Mouse (Mus musculus): ENCODE data around the gene Itga1. TPM values are rescaled to one million over a fixed set of nuclear protein-coding genes. Genes with fewer than 3 reads are reported as not detected.
A peak's percentile ranks its signal among the peaks of the same experiment; 100 is the strongest.

Gene Itga1
- polyA plus RNA-seq, 1 experiment from 2014 or later: 22.0 TPM

- Histone ChIP-seq H3K4me3 (ENCODE audit: low read depth, low read length) (no peak overlapping the region), H3K4me2 (replicated peaks; ENCODE audit: low read depth, low read length) (no peak overlapping the region), H3K27me3 (replicated peaks; ENCODE audit: insufficient read depth, low read length) (no peaks in the 10 kb centered on the region), H3K4me1 (ENCODE audit: insufficient read depth, low read depth, low read length) (no peaks in the 10 kb centered on the region), H3K36me3 (ENCODE audit: insufficient read depth, low read length) (no peaks in the 10 kb centered on the region), H3K9ac (replicated peaks; ENCODE audit: low read depth) (no peak overlapping the region), H3K27ac (ENCODE audit: low read length) (no peak overlapping the region), H3K9me3 (ENCODE audit: low read length) (no peaks in the 10 kb centered on the region)
- 93% methylated on average over 10 of the region's 10 CpGs for WGBS
- DNase-seq (ENCODE audit: low spot score) (no peak), ATAC-seq (no peak)
- TF ChIP-seq CTCF (IDR thresholded peaks at IDR 0.05) (no peak), EP300 (IDR thresholded peaks at IDR 0.05) (no peak)
Observed at GRCm38 (mm10) chr13:114998100-114998499, 103.7 kb downstream of the Itga1 start.

- Histone ChIP-seq H3K4me3 (ENCODE audit: low read depth, low read length) (no peak overlapping the region), H3K36me3 (ENCODE audit: insufficient read depth, low read length) (no peaks in the 10 kb centered on the region), H3K27me3 (replicated peaks; ENCODE audit: insufficient read depth, low read length) (no peaks in the 10 kb centered on the region), H3K4me2 (replicated peaks; ENCODE audit: low read depth, low read length) (no peak overlapping the region), H3K4me1 (ENCODE audit: insufficient read depth, low read depth, low read length) (no peaks in the 10 kb centered on the region), H3K9me3 (ENCODE audit: low read length) (no peaks in the 10 kb centered on the region), H3K27ac (ENCODE audit: low read length) (no peak overlapping the region), H3K9ac (replicated peaks; ENCODE audit: low read depth) (no peak overlapping the region)
- WGBS: 67% methylated on average over 14 of the region's 14 CpGs
- ATAC-seq (no peak), DNase-seq (ENCODE audit: low spot score) (no peak)
- TF ChIP-seq EP300 (IDR thresholded peaks at IDR 0.05) (no peak), CTCF (IDR thresholded peaks at IDR 0.05) (no peak)
Observed at GRCm38 (mm10) chr13:114992260-114993014, 109.3 kb downstream of the Itga1 start.

GRCm38 (mm10) chr13:114987668-114988067 lies 114.1 kb downstream of the Itga1 start:
- Histone ChIP-seq H3K4me3 (ENCODE audit: low read depth, low read length) (no peak overlapping the region), H3K4me2 (replicated peaks; ENCODE audit: low read depth, low read length) (no peak overlapping the region), H3K27me3 (replicated peaks; ENCODE audit: insufficient read depth, low read length) (no peaks in the 10 kb centered on the region), H3K9ac (replicated peaks; ENCODE audit: low read depth) (no peak overlapping the region), H3K27ac (ENCODE audit: low read length) (no peak overlapping the region), H3K4me1 (ENCODE audit: insufficient read depth, low read depth, low read length) (no peaks in the 10 kb centered on the region), H3K36me3 (ENCODE audit: insufficient read depth, low read length) (no peaks in the 10 kb centered on the region), H3K9me3 (ENCODE audit: low read length) (no peaks in the 10 kb centered on the region)
- WGBS: 45% methylated on average over 6 of the region's 6 CpGs
- peak; percentile 46 for DNase-seq (ENCODE audit: low spot score)
- peak; percentile 73 for ATAC-seq
- TF ChIP-seq CTCF (IDR thresholded peaks at IDR 0.05) (no peak), EP300 (IDR thresholded peaks at IDR 0.05) (no peak)

- no peak overlapping the region for H3K4me2 ChIP-seq (replicated peaks; ENCODE audit: low read depth, low read length)
- no peaks in the 10 kb centered on the region for H3K27me3 ChIP-seq (replicated peaks; ENCODE audit: insufficient read depth, low read length)
- H3K9me3 ChIP-seq (ENCODE audit: low read length): no peaks in the 10 kb centered on the region
- H3K9ac ChIP-seq (replicated peaks; ENCODE audit: low read depth): no peak overlapping the region
- no peak overlapping the region for H3K27ac ChIP-seq (ENCODE audit: low read length)
- ATAC-seq (peak; percentile 89), DNase-seq (ENCODE audit: low spot score) (peak; percentile 76)
- no peaks in the 10 kb centered on the region for H3K4me1 ChIP-seq (ENCODE audit: insufficient read depth, low read depth, low read length)
- TF ChIP-seq EP300 (IDR thresholded peaks at IDR 0.05): peak; percentile 59; the same call in 1 of the 2 replicates
- peak; percentile 62 for TF ChIP-seq CTCF (IDR thresholded peaks at IDR 0.05)
- WGBS: 49% methylated on average over 2 of the region's 2 CpGs
- no peak overlapping the region for H3K4me3 ChIP-seq (ENCODE audit: low read depth, low read length)
- no peaks in the 10 kb centered on the region for H3K36me3 ChIP-seq (ENCODE audit: insufficient read depth, low read length)
Observed at GRCm38 (mm10) chr13:114987161-114987560, 114.6 kb downstream of the Itga1 start.

- TF ChIP-seq CTCF (IDR thresholded peaks at IDR 0.05): no peak
- TF ChIP-seq EP300 (IDR thresholded peaks at IDR 0.05): no peak
- Histone ChIP-seq H3K4me3 (ENCODE audit: low read depth, low read length) (no peak overlapping the region), H3K4me2 (replicated peaks; ENCODE audit: low read depth, low read length) (no peak overlapping the region), H3K27me3 (replicated peaks; ENCODE audit: insufficient read depth, low read length) (no peaks in the 10 kb centered on the region), H3K4me1 (ENCODE audit: insufficient read depth, low read depth, low read length) (no peaks in the 10 kb centered on the region), H3K9me3 (ENCODE audit: low read length) (no peaks in the 10 kb centered on the region), H3K9ac (replicated peaks; ENCODE audit: low read depth) (no peak overlapping the region), H3K27ac (ENCODE audit: low read length) (no peak overlapping the region), H3K36me3 (ENCODE audit: insufficient read depth, low read length) (no peaks in the 10 kb centered on the region)
- DNase-seq (ENCODE audit: low spot score) (no peak), ATAC-seq (no peak)
- 55% methylated on average over 1 of the region's 1 CpGs for whole genome bisulfite sequencing
Observed at GRCm38 (mm10) chr13:114984658-114985057, 117.1 kb downstream of the Itga1 start.

GRCm38 (mm10) chr13:114983116-114983515 lies 118.6 kb downstream of the Itga1 start:
- H3K4me3 ChIP-seq (ENCODE audit: low read depth, low read length): no peak overlapping the region
- no peaks in the 10 kb centered on the region for H3K27me3 ChIP-seq (replicated peaks; ENCODE audit: insufficient read depth, low read length)
- no peaks in the 10 kb centered on the region for H3K36me3 ChIP-seq (ENCODE audit: insufficient read depth, low read length)
- H3K9me3 ChIP-seq (ENCODE audit: low read length): no peaks in the 10 kb centered on the region
- ATAC-seq: no peak
- no peak for DNase-seq (ENCODE audit: low spot score)
- TF ChIP-seq CTCF (IDR thresholded peaks at IDR 0.05) (no peak), EP300 (IDR thresholded peaks at IDR 0.05) (no peak)
- WGBS: 63% methylated on average over 7 of the region's 7 CpGs
- H3K27ac ChIP-seq (ENCODE audit: low read length): no peak overlapping the region
- H3K9ac ChIP-seq (replicated peaks; ENCODE audit: low read depth): no peak overlapping the region
- H3K4me1 ChIP-seq (ENCODE audit: insufficient read depth, low read depth, low read length): no peaks in the 10 kb centered on the region
- no peak overlapping the region for H3K4me2 ChIP-seq (replicated peaks; ENCODE audit: low read depth, low read length)
